Mouse (Mus musculus) embryonic fibroblast, embryonic 13.5 days (primary cell): Measurements from ENCODE around the gene Cybc1.

ENCODE experiments used
- CTCF ChIP-seq: IDR thresholded peaks from 2 replicates; pipeline ENCODE4 v1.5.1; 2011; ENCODE audit warnings: mild to moderate bottlenecking, control low read depth, low read length, moderate library complexity, borderline replicate concordance; ENCODE audit not compliant: insufficient read depth
- POLR2A ChIP-seq: IDR thresholded peaks from 2 replicates; pipeline ENCODE4 v1.6.1; 2011; ENCODE audit warnings: low read depth, mild to moderate bottlenecking, control low read depth, low read length, moderate library complexity

DNA sequence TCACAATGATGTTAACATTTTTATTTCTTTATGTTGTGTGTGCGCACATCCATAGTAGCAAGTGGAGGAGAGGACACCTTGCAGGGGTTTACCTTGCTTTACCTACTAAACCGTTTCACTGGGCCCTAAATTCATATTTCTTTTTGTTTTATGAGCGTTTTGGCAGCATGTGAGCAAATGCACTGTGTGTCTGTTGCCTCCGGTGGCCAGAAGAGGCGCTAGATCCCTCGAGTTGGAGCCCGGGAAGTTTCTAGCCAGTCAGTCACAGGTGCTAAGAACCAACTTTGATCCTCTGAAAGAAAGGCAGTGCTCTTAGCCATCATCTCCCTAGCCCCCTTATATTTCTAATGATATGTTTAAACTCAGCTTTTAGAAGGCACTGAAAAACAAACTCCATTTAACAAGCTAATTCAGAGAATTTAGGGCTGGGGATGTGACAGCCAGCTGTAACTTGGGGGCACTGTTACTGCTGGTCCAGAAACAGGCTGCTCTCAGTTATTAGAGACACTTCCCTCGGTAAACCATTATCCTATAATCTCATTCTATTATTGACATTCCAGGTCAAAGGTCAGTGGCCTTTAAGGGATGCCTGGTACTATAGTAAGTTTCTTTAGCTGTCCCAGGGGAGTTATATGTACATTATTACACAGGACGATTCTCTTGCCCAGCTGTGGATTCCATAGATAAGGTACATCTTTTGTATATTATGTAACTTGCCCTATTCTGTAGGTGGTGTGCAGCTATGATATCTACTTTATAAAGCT lies 6.5 kb upstream of the Cybc1 start:
- TF ChIP-seq CTCF = peak; percentile 36; the same call in 1 of the 2 replicates
- no peak for TF ChIP-seq POLR2A
